In genomic region chr1:45864564-45865014, GRCm38 (mm10) we compare ENCODE assay signal across 11 mouse cellular contexts. TPM values are rescaled to one million over a fixed set of nuclear protein-coding genes. Genes with fewer than 3 reads are reported as not detected.
DNase-seq lines count a peak whose midpoint lies in the region; ATAC-seq and TF ChIP-seq lines count a peak whose summit lies in the region.
"Had no signal": no experiment of that assay in that cellular context is flagged by ENCODE, and none has a peak within 500 bp of the region (broad histone marks: within the 10 kb centered on the region; RNA-seq: fewer than 3 reads in every experiment).

No protein-coding gene starts in this region.

- peak; percentile 68 for DNase-seq in Muller cell, postnatal 12 days (ENCODE audit: inconsistent ontology term)
- peak; percentile 9 for DNase-seq in heart, postnatal 25 days (ENCODE audit: low spot score)
- no peak for DNase-seq in thymus, adult 2 months
- DNase-seq in cerebellum, adult 8-10 months: no peak

- H3K27ac ChIP-seq in brown adipose tissue, adult 24 weeks (replicated peaks; ENCODE audit: low read depth, low read length): peak overlapping the region; percentile 93
- H3K27ac ChIP-seq in lung, embryonic 15.5 days: peak overlapping the region; percentile 50; the same call in 1 of the 2 replicates
- no peak overlapping the region for H3K27ac ChIP-seq in thymus, adult 2 months (ENCODE audit: control insufficient read depth, insufficient read depth, low read length)
- H3K27ac ChIP-seq: neural tube, embryonic 12.5 days had no signal

- no peaks in the 10 kb centered on the region for H3K36me3 ChIP-seq in lung, embryonic 15.5 days
- H3K36me3 ChIP-seq in thymus, adult 2 months (ENCODE audit: control insufficient read depth, insufficient read depth, low read length): no peaks in the 10 kb centered on the region
- H3K36me3 ChIP-seq: neural tube, embryonic 12.5 days had no signal

- no peak; the same call in 1 of the 2 replicates for ATAC-seq in lung, embryonic 15.5 days (ENCODE audit: borderline replicate concordance, extremely low read depth, low FRiP score, low TSS enrichment)
- ATAC-seq in monocyte, adult 5-6 weeks (replicated peaks; ENCODE audit: insufficient number of reproducible peaks, low FRiP score, low TSS enrichment, poor library complexity, severe bottlenecking): no peak

- H3K9ac ChIP-seq in lung, embryonic 15.5 days: no peak overlapping the region
- H3K9ac ChIP-seq: neural tube, embryonic 12.5 days had no signal

- WGBS in lung, embryonic 15.5 days: 22% methylated on average over 4 of the region's 4 CpGs
- 66% methylated on average over 4 of the region's 4 CpGs for WGBS in thymus, adult 2 months

- peaks cover 3% of the 10 kb centered on the region; the same call in 1 of the 2 replicates for H3K9me3 ChIP-seq in lung, embryonic 15.5 days
- H3K9me3 ChIP-seq: neural tube, embryonic 12.5 days had no signal

- TF ChIP-seq POLR2A in thymus, adult 2 months (IDR thresholded peaks at IDR 0.05; ENCODE audit: control insufficient read depth, extremely low read depth, insufficient read depth, low read length, poor library complexity): no peak

- no peak overlapping the region for H3K4me3 ChIP-seq in brown adipose tissue, adult 24 weeks (ENCODE audit: insufficient read depth, low read depth, low read length)
- H3K4me3 ChIP-seq in lung, embryonic 15.5 days: no peak overlapping the region
- no peak overlapping the region for H3K4me3 ChIP-seq in thymus, adult 2 months (ENCODE audit: control insufficient read depth, insufficient read depth, low read length)
- H3K4me3 ChIP-seq: erythroblast, embryonic 14.5 days; neural tube, embryonic 12.5 days had no signal

- H3K4me1 ChIP-seq in brown adipose tissue, adult 24 weeks (ENCODE audit: control insufficient read depth, insufficient read depth, insufficient read length, low read length): peaks cover 12% of the 10 kb centered on the region
- peaks cover 52% of the 10 kb centered on the region for H3K4me1 ChIP-seq in lung, embryonic 15.5 days
- no peaks in the 10 kb centered on the region for H3K4me1 ChIP-seq in thymus, adult 2 months (replicated peaks; ENCODE audit: control insufficient read depth, insufficient read depth, low read length)
- H3K4me1 ChIP-seq: neural tube, embryonic 12.5 days had no signal

- no peak for TF ChIP-seq CTCF in thymus, adult 2 months (IDR thresholded peaks at IDR 0.05; ENCODE audit: borderline replicate concordance, control insufficient read depth, extremely low read depth, insufficient read depth, low read length, poor library complexity)

- intact Hi-C loops in heart, postnatal 25 days (cut with DNase I): loop anchor here (5.0 kb wide), 1 partner anchor 37 kb away; no protein-coding TSS in a partner anchor

- H3K4me2 ChIP-seq in lung, embryonic 15.5 days: no peak overlapping the region
- H3K4me2 ChIP-seq: neural tube, embryonic 12.5 days had no signal

- peaks cover 21% of the 10 kb centered on the region for H3K27me3 ChIP-seq in lung, embryonic 15.5 days
- H3K27me3 ChIP-seq in thymus, adult 2 months (ENCODE audit: control insufficient read depth, insufficient read depth, low read length): no peaks in the 10 kb centered on the region
- H3K27me3 ChIP-seq: neural tube, embryonic 12.5 days had no signal

RNA-seq across cellular contexts. Expression of gene Gm5269, which starts 25.5 kb away (rescaled TPM):
- polyA plus RNA-seq in brown adipose tissue, adult 24 weeks (2012; ENCODE audit: insufficient read depth, insufficient read length, missing spikeins): not detected in 2 replicates
- total RNA-seq in heart, postnatal 25 days (2021): not detected
- not detected in 2 replicates for polyA plus RNA-seq in lung, embryonic 15.5 days (2015; fragmentation: Nextera tagmentation; extraction: Ambion mirVana)
- not detected in 2 replicates for polyA plus RNA-seq in thymus, adult 2 months (2012; rRNA removed)
- total RNA-seq in monocyte, adult 5-6 weeks (2017): not detected in 3 replicates
- total RNA-seq: left cerebral cortex, adult 18-20 months had no signal
- polyA plus RNA-seq: erythroblast, embryonic 14.5 days; neural tube, embryonic 12.5 days; urinary bladder, adult 2 months had no signal

Comparison
In these comparisons a context has a peak if more than half of its experiments do, and no peak if none do; other contexts are left out.
1. DNase-seq: peak in Muller cell, postnatal 12 days (single experiment) and heart, postnatal 25 days (single experiment); none in thymus, adult 2 months (single experiment) and cerebellum, adult 8-10 months (single experiment).